Mouse (Mus musculus) forebrain, embryonic 16.5 days (tissue): Measurements from ENCODE around the gene Kcnab3. TPM values are rescaled to one million over a fixed set of nuclear protein-coding genes. Genes with fewer than 3 reads are reported as not detected.

ENCODE experiments used
- ATAC-seq: fragments of 200-750 bp; cut with Nextera tagmentation; 2 replicates; pipeline ENCODE4 v1.8.0; 2017; ENCODE audit warnings: mild to moderate bottlenecking, moderate library complexity
- H3K27ac ChIP-seq: fragments of 300-500 bp; sonication (generic); 2 replicates; pipeline ENCODE4 v1.5.1; 2014; ENCODE audit warnings: low read length, control low read depth
- H3K27me3 ChIP-seq: fragments of 300-500 bp; sonication (generic); replicated peaks from 2 replicates; pipeline ENCODE4 v1.6.1; 2014; ENCODE audit warnings: low read length; ENCODE audit not compliant: control insufficient read depth, insufficient read depth
- H3K36me3 ChIP-seq: fragments of 300-500 bp; sonication (generic); 2 replicates; pipeline ENCODE4 v1.6.1; 2014; ENCODE audit not compliant: control insufficient read depth, insufficient read depth
- H3K4me1 ChIP-seq: fragments of 300-500 bp; sonication (generic); replicated peaks from 2 replicates; pipeline ENCODE4 v1.6.1; 2014; ENCODE audit warnings: low read length; ENCODE audit not compliant: control insufficient read depth, insufficient read depth
- H3K4me2 ChIP-seq: fragments of 300-500 bp; sonication (generic); 2 replicates; pipeline ENCODE4 v1.6.1; 2014; ENCODE audit warnings: mild to moderate bottlenecking, low read length, control low read depth
- H3K4me3 ChIP-seq: fragments of 300-500 bp; sonication (generic); replicated peaks from 2 replicates; pipeline ENCODE4 v1.5.1; 2014; ENCODE audit warnings: mild to moderate bottlenecking, low read length, control low read depth
- H3K9ac ChIP-seq: fragments of 300-500 bp; sonication (generic); replicated peaks from 2 replicates; pipeline ENCODE4 v1.6.1; 2014; ENCODE audit warnings: low read depth, low read length, control low read depth
- H3K9me3 ChIP-seq: fragments of 300-500 bp; sonication (generic); 2 replicates; pipeline ENCODE4 v1.6.1; 2016; ENCODE audit warnings: low read length; ENCODE audit not compliant: control insufficient read depth
- WGBS: fragments of 180-500 bp; shearing (Covaris S2); extraction: QIAGEN DNeasy Blood & Tissue Kit; methylation state at CpG from one replicate; pipeline ENCODE4 v1.1.7; 2014; 5-methylcytosine and 5-hydroxymethylcytosine counted together
- polyA plus RNA-seq: library from polyadenylated mRNA; unstranded; fragments of >200 nt; fragmentation: Nextera tagmentation; extraction: Ambion mirVana; gene quantifications from 2 replicates; pipeline ENCODE4 v1.2.1, GENCODE M21; 2015

Kcnab3 gene
- polyA plus RNA-seq, 1 experiment from 2014 or later, result 6.0 TPM

- Histone ChIP-seq H3K4me2 (peak overlapping the region; percentile 45), H3K9me3 (no peaks in the 10 kb centered on the region), H3K36me3 (no peaks in the 10 kb centered on the region), H3K27ac (peak overlapping the region; percentile 95), H3K4me1 (peaks cover 27% of the 10 kb centered on the region), H3K27me3 (no peaks in the 10 kb centered on the region), H3K9ac (peak overlapping the region; percentile 41; the same call in 1 of the 2 replicates), H3K4me3 (peak overlapping the region; percentile 2; the same call in 1 of the 2 replicates)
- WGBS, result 29% methylated on average over 12 of the region's 12 CpGs
- ATAC-seq, result peak; percentile 43
Measured at GRCm38 (mm10) chr11:69372056-69372779, 46.2 kb downstream of the Kcnab3 start.

- 64% methylated on average over 3 of the region's 3 CpGs for WGBS
- Histone ChIP-seq H3K4me1 (peaks cover 27% of the 10 kb centered on the region), H3K27ac (peak overlapping the region; percentile 95), H3K4me2 (no peak overlapping the region), H3K27me3 (no peaks in the 10 kb centered on the region), H3K9me3 (no peaks in the 10 kb centered on the region), H3K4me3 (no peak overlapping the region), H3K36me3 (no peaks in the 10 kb centered on the region), H3K9ac (no peak overlapping the region)
- no peak for ATAC-seq
Measured at GRCm38 (mm10) chr11:69372780-69373170, 46.7 kb downstream of the Kcnab3 start.

- no peak overlapping the region for H3K9ac ChIP-seq
- no peaks in the 10 kb centered on the region for H3K9me3 ChIP-seq
- no peaks in the 10 kb centered on the region for H3K27me3 ChIP-seq
- H3K36me3 ChIP-seq, result no peaks in the 10 kb centered on the region
- peak overlapping the region; percentile 95 for H3K27ac ChIP-seq
- no peak overlapping the region for H3K4me3 ChIP-seq
- WGBS, result 92% methylated on average over 16 of the region's 16 CpGs
- H3K4me1 ChIP-seq, result peaks cover 27% of the 10 kb centered on the region
- no peak for ATAC-seq
- no peak overlapping the region for H3K4me2 ChIP-seq
Measured at GRCm38 (mm10) chr11:69373223-69373965, 47.3 kb downstream of the Kcnab3 start.

- H3K27ac ChIP-seq, result no peak overlapping the region
- H3K9me3 ChIP-seq, result no peaks in the 10 kb centered on the region
- H3K4me2 ChIP-seq, result no peak overlapping the region
- peaks cover 24% of the 10 kb centered on the region for H3K4me1 ChIP-seq
- WGBS, result 86% methylated on average over 4 of the region's 4 CpGs
- no peak overlapping the region for H3K4me3 ChIP-seq
- H3K27me3 ChIP-seq, result no peaks in the 10 kb centered on the region
- H3K9ac ChIP-seq, result no peak overlapping the region
- H3K36me3 ChIP-seq, result no peaks in the 10 kb centered on the region
- ATAC-seq, result no peak
Measured at GRCm38 (mm10) chr11:69375646-69376045, 49.6 kb downstream of the Kcnab3 start.

GRCm38 (mm10) chr11:69377766-69378165 lies 51.7 kb downstream of the Kcnab3 start:
- no peak overlapping the region for H3K27ac ChIP-seq
- H3K36me3 ChIP-seq, result no peaks in the 10 kb centered on the region
- 82% methylated on average over 3 of the region's 3 CpGs for WGBS
- H3K4me1 ChIP-seq, result peaks cover 8% of the 10 kb centered on the region
- H3K9me3 ChIP-seq, result no peaks in the 10 kb centered on the region
- no peak for ATAC-seq
- no peaks in the 10 kb centered on the region for H3K27me3 ChIP-seq
- no peak overlapping the region for H3K9ac ChIP-seq
- no peak overlapping the region for H3K4me2 ChIP-seq
- H3K4me3 ChIP-seq, result no peak overlapping the region

GRCm38 (mm10) chr11:69379600-69379999 lies 53.5 kb downstream of the Kcnab3 start:
- ATAC-seq, result no peak
- H3K4me3 ChIP-seq, result no peak overlapping the region
- peaks cover 5% of the 10 kb centered on the region; the same call in 1 of the 2 replicates for H3K4me1 ChIP-seq
- no peak overlapping the region for H3K27ac ChIP-seq
- H3K9me3 ChIP-seq, result no peaks in the 10 kb centered on the region
- no peak overlapping the region for H3K9ac ChIP-seq
- no peaks in the 10 kb centered on the region for H3K27me3 ChIP-seq
- WGBS, result 88% methylated on average over 3 of the region's 3 CpGs
- no peak overlapping the region for H3K4me2 ChIP-seq
- H3K36me3 ChIP-seq, result no peaks in the 10 kb centered on the region

GRCm38 (mm10) chr11:69381356-69381755 lies 55.3 kb downstream of the Kcnab3 start:
- no peak overlapping the region for H3K4me3 ChIP-seq
- H3K4me1 ChIP-seq, result peaks cover 5% of the 10 kb centered on the region; the same call in 1 of the 2 replicates
- ATAC-seq, result no peak
- H3K4me2 ChIP-seq, result no peak overlapping the region
- H3K27me3 ChIP-seq, result no peaks in the 10 kb centered on the region
- H3K9me3 ChIP-seq, result no peaks in the 10 kb centered on the region
- H3K9ac ChIP-seq, result no peak overlapping the region
- H3K27ac ChIP-seq, result no peak overlapping the region
- 71% methylated on average over 6 of the region's 6 CpGs for WGBS
- H3K36me3 ChIP-seq, result no peaks in the 10 kb centered on the region

Other genes with a start within 250 kb of the Kcnab3 start
- 217 and 259 TPM in 2 replicates for gene Vamp2, start 237.8 kb upstream of the Kcnab3 start, polyA plus RNA-seq
- gene Per1, start 231.0 kb upstream of the Kcnab3 start, polyA plus RNA-seq, result 11.8 and 12.1 TPM in 2 replicates
- 0.26 and 0.67 TPM in 2 replicates for gene Hes7, start 205.9 kb upstream of the Kcnab3 start, polyA plus RNA-seq
- 0.39 and 0.71 TPM in 2 replicates for gene 9130213A22Rik, start 203.7 kb upstream of the Kcnab3 start, polyA plus RNA-seq
- gene Aloxe3, start 200.4 kb upstream of the Kcnab3 start, polyA plus RNA-seq, result 2.8 and 3.5 TPM in 2 replicates
- gene Alox12b, start 169.3 kb upstream of the Kcnab3 start, polyA plus RNA-seq, result 0.12 TPM in 1 of 2 replicates, not detected in the other
- 0.29 TPM in 1 of 2 replicates, not detected in the other for gene Alox8, start 128.4 kb upstream of the Kcnab3 start, polyA plus RNA-seq
- gene Gucy2e, start 89.2 kb upstream of the Kcnab3 start, polyA plus RNA-seq, result 0.56 and 0.68 TPM in 2 replicates
- 31.0 and 32.5 TPM in 2 replicates for gene Cntrob, start 2.5 kb upstream of the Kcnab3 start, polyA plus RNA-seq
- 162 and 166 TPM in 2 replicates for gene Trappc1, start 2.3 kb upstream of the Kcnab3 start, polyA plus RNA-seq
- gene Rnf227, start 14.2 kb downstream of the Kcnab3 start, polyA plus RNA-seq, result 109 and 144 TPM in 2 replicates
- 132 and 146 TPM in 2 replicates for gene Chd3, start 43.1 kb downstream of the Kcnab3 start, polyA plus RNA-seq
- 79.2 and 86.1 TPM in 2 replicates for gene Naa38, start 69.2 kb downstream of the Kcnab3 start, polyA plus RNA-seq
- 42.5 and 44.2 TPM in 2 replicates for gene Cyb5d1, start 69.4 kb downstream of the Kcnab3 start, polyA plus RNA-seq
- gene Tmem88, start 72.0 kb downstream of the Kcnab3 start, polyA plus RNA-seq, result 5.9 and 6.2 TPM in 2 replicates
- gene Kdm6b, start 87.4 kb downstream of the Kcnab3 start, polyA plus RNA-seq, result 48.4 and 52.8 TPM in 2 replicates
- 3.5 and 3.7 TPM in 2 replicates for gene Dnah2, start 222.9 kb downstream of the Kcnab3 start, polyA plus RNA-seq
- gene Efnb3, start 233.9 kb downstream of the Kcnab3 start, polyA plus RNA-seq, result 95.7 and 123 TPM in 2 replicates